Mouse (Mus musculus) embryonic facial prominence, embryonic 14.5 days (tissue): ENCODE measurements at regions not wholly inside any gene's neighbourhood (a gene's known extent, or its start where the extent isn't known, plus 50 kb on each side); places are given as distances from the start of the nearest gene placed in this dataset. TPM values are rescaled to one million over a fixed set of nuclear protein-coding genes. Genes with fewer than 3 reads are reported as not detected.

Experiments
- microRNA-seq: library from miRNA; unstranded; fragments of <30 nt; microRNA quantifications from one replicate; pipeline ENCODE4, GENCODE M21; 2016; ENCODE audit warnings: borderline number of aligned reads

Small RNA genes in the stretch of these regions (microRNA-seq; reads per million reads assigned to microRNA genes)
- not detected for gene Mir6351
